Mouse (Mus musculus) CH12.LX (cell line): ENCODE results near the gene Plekhh3.
A peak's percentile ranks its signal among the peaks of the same experiment; 100 is the strongest.

Experiments
- CHD1 ChIP-seq: IDR thresholded peaks from 2 replicates; pipeline ENCODE4 v1.6.1; 2012; ENCODE audit warnings: low read depth, low read length, improper control_type of control experiment, inconsistent platforms
- CTCF ChIP-seq, 2 experiments: IDR thresholded peaks in 1 of 2; conservative IDR thresholded peaks in 1 of 2; 2 replicates each; pipeline ENCODE4 v1.5.1; 2011 to 2012; ENCODE audit warnings: low read depth in 2 of 2, low read length in 2 of 2, improper control_type of control experiment in 1 of 2, inconsistent platforms in 1 of 2, mild to moderate bottlenecking in 1 of 2, moderate library complexity in 1 of 2
- E2F4 ChIP-seq: IDR thresholded peaks from 2 replicates; pipeline ENCODE4 v1.6.1; 2011; ENCODE audit warnings: low read depth, low read length, improper control_type of control experiment; ENCODE audit not compliant: insufficient replicate concordance
- IRF4 ChIP-seq: IDR thresholded peaks from 2 replicates; pipeline ENCODE4 v1.6.1; 2014; ENCODE audit warnings: low read depth, mild to moderate bottlenecking, inconsistent platforms, low read length, improper control_type of control experiment
- JUND ChIP-seq: conservative IDR thresholded peaks from 2 replicates; pipeline ENCODE4 v1.6.1; 2011; ENCODE audit warnings: low read depth, low read length, improper control_type of control experiment
- MAFK ChIP-seq: IDR thresholded peaks from 2 replicates; pipeline ENCODE4 v1.6.1; 2011; ENCODE audit warnings: low read length, improper control_type of control experiment; ENCODE audit not compliant: insufficient replicate concordance
- MEF2A ChIP-seq: IDR thresholded peaks from 2 replicates; pipeline ENCODE4 v1.6.1; 2014; ENCODE audit warnings: low read depth, mild to moderate bottlenecking, inconsistent platforms, low read length, improper control_type of control experiment, borderline replicate concordance
- POLR2A ChIP-seq: IDR thresholded peaks from 2 replicates; pipeline ENCODE4 v1.6.1; 2011; ENCODE audit warnings: low read depth, mild to moderate bottlenecking, improper control_type of control experiment, low read length
- POLR2AphosphoS2 ChIP-seq: IDR thresholded peaks from 2 replicates; pipeline ENCODE4 v1.6.1; 2011; ENCODE audit warnings: low read depth, low read length, improper control_type of control experiment
- RAD21 ChIP-seq: IDR thresholded peaks from 2 replicates; pipeline ENCODE4 v1.6.1; 2011; ENCODE audit warnings: low read depth, mild to moderate bottlenecking, low read length, improper control_type of control experiment, moderate library complexity
- RCOR1 ChIP-seq: conservative IDR thresholded peaks from 2 replicates; pipeline ENCODE4 v1.6.1; 2012; ENCODE audit warnings: low read depth, mild to moderate bottlenecking, inconsistent platforms, low read length, improper control_type of control experiment
- UBTF ChIP-seq: IDR thresholded peaks from 2 replicates; pipeline ENCODE4 v1.6.1; 2012; ENCODE audit warnings: low read depth, mild to moderate bottlenecking, inconsistent platforms, low read length, improper control_type of control experiment, moderate library complexity
- USF1 ChIP-seq: IDR thresholded peaks from 2 replicates; pipeline ENCODE4 v1.6.1; 2014; ENCODE audit warnings: low read depth, mild to moderate bottlenecking, inconsistent platforms, low read length, improper control_type of control experiment

- TF ChIP-seq POLR2A (peak; percentile 59; the same call in 1 of the 2 replicates), CHD1 (peak; percentile 57; the same call in 1 of the 2 replicates), MEF2A (peak; percentile 83), IRF4 (peak; percentile 81), RCOR1 (no peak; the same call in 1 of the 2 replicates), JUND (peak; percentile 46; the same call in 1 of the 2 replicates), UBTF (peak; percentile 42; the same call in 1 of the 2 replicates), USF1 (no peak), MAFK (peak; percentile 99), POLR2AphosphoS2 (no peak), CTCF (conservative IDR thresholded peaks at IDR 0.05 in 1 of 2, IDR thresholded peaks at IDR 0.05 in 1 of 2; ENCODE audit: low read depth in 2 of 2, low read length in 2 of 2) (no peak), E2F4 (peak; percentile 85; the same call in 1 of the 2 replicates), RAD21 (peak; percentile 3; the same call in 1 of the 2 replicates)
Observed at GRCm38 (mm10) chr11:101171721-101172433, 726 bp upstream of the Plekhh3 start.
